Mouse (Mus musculus): ENCODE data around the gene Gpr160.

GRCm38 (mm10) chr3:30847413-30847812 lies 8.3 kb upstream of the Gpr160 start:
- no peak for TF ChIP-seq EP300 (IDR thresholded peaks at IDR 0.05; ENCODE audit: low read depth in 1 of 2, low read length in 2 of 2)
- TF ChIP-seq CTCF (IDR thresholded peaks at IDR 0.05 in 2 of 3, conservative IDR thresholded peaks at IDR 0.05 in 1 of 3; ENCODE audit: control insufficient read depth in 1 of 3, insufficient read depth in 1 of 3, low read depth in 2 of 3, low read length in 3 of 3, poor library complexity in 1 of 3, severe bottlenecking in 1 of 3), result no peak
- TF ChIP-seq ZC3H11A (IDR thresholded peaks at IDR 0.05; ENCODE audit: low read depth, low read length), result no peak
- TF ChIP-seq GATA1 (IDR thresholded peaks at IDR 0.05; ENCODE audit: low read depth, low read length), result no peak
- TF ChIP-seq MAFK (IDR thresholded peaks at IDR 0.05; ENCODE audit: borderline replicate concordance, low read depth, low read length), result no peak
- TF ChIP-seq POLR2AphosphoS5 (IDR thresholded peaks at IDR 0.05; ENCODE audit: borderline replicate concordance, low read depth, low read length), result no peak
- TF ChIP-seq POLR2A (IDR thresholded peaks at IDR 0.05; ENCODE audit: control insufficient read depth in 1 of 2, insufficient read depth in 1 of 2, low read depth in 1 of 2, low read length in 2 of 2, poor library complexity in 1 of 2), result no peak
- TF ChIP-seq MYC (IDR thresholded peaks at IDR 0.05; ENCODE audit: low read depth, low read length), result no peak
- no peak for TF ChIP-seq RAD21 (IDR thresholded peaks at IDR 0.05; ENCODE audit: low read depth, low read length)
- TF ChIP-seq USF1 (IDR thresholded peaks at IDR 0.05; ENCODE audit: low read depth, low read length), result no peak
- no peak for TF ChIP-seq NRF1 (IDR thresholded peaks at IDR 0.05; ENCODE audit: insufficient read depth, low read depth, low read length, poor library complexity, severe bottlenecking)
- TF ChIP-seq CHD1 (IDR thresholded peaks at IDR 0.05; ENCODE audit: low read depth, low read length), result no peak
- no peak for TF ChIP-seq TCF12 (IDR thresholded peaks at IDR 0.05; ENCODE audit: low read depth, low read length)
- no peak for TF ChIP-seq TAL1 (IDR thresholded peaks at IDR 0.05; ENCODE audit: low read length)
